In genomic region chr9:29457976-29458572, GRCm38 (mm10) we compare ENCODE assay signal across 7 mouse cellular contexts.
DNase-seq lines count a peak whose midpoint lies in the region; ATAC-seq lines count a peak whose summit lies in the region.

No protein-coding gene starts in this region.

- H3K4me3 ChIP-seq in intestine, embryonic 14.5 days (ENCODE audit: low read depth, low read length) = no peak overlapping the region
- H3K4me3 ChIP-seq in midbrain, embryonic 13.5 days (replicated peaks) = no peak overlapping the region

- no peaks in the 10 kb centered on the region for H3K36me3 ChIP-seq in intestine, embryonic 14.5 days (ENCODE audit: control insufficient read depth, insufficient read depth, low read length)
- H3K36me3 ChIP-seq in midbrain, embryonic 13.5 days = no peaks in the 10 kb centered on the region

- H3K4me2 ChIP-seq in intestine, embryonic 14.5 days (ENCODE audit: low read length) = no peak overlapping the region; the same call in 1 of the 2 replicates
- H3K4me2 ChIP-seq in midbrain, embryonic 13.5 days (replicated peaks) = no peak overlapping the region

- peak; percentile 75 for DNase-seq in adrenal gland, postnatal 10 days
- DNase-seq in cerebellum, postnatal 14 days = peak; percentile 91
- peak; percentile 62 to 68 for DNase-seq in frontal cortex, postnatal 25 days (ENCODE audit: low spot score in 2 of 2)
- peak; percentile 85 for DNase-seq in intestine, embryonic 14.5 days (ENCODE audit: low spot score)
- peak; percentile 79 to 80 for DNase-seq in left cerebral cortex, adult 18-20 months (ENCODE audit: low spot score in 2 of 2)
- peak; percentile 61 for DNase-seq in telencephalon, adult 2 months (ENCODE audit: low read depth, low spot score)

- no peak; the same call in 1 of the 2 replicates for ATAC-seq in intestine, embryonic 14.5 days (replicated peaks; ENCODE audit: low FRiP score, low TSS enrichment, low read depth)
- peak; percentile 75 for ATAC-seq in midbrain, embryonic 13.5 days

- no peak overlapping the region for H3K9ac ChIP-seq in intestine, embryonic 14.5 days (ENCODE audit: low read length)
- no peak overlapping the region for H3K9ac ChIP-seq in midbrain, embryonic 13.5 days (replicated peaks)

- H3K4me1 ChIP-seq in intestine, embryonic 14.5 days (replicated peaks; ENCODE audit: control insufficient read depth, insufficient read depth, low read length) = 0 out of 2 replicates have a peak, but pooled peaks cover 3% of the 10 kb centered on the region
- H3K4me1 ChIP-seq in midbrain, embryonic 13.5 days (replicated peaks) = peaks cover 7% of the 10 kb centered on the region; the same call in 1 of the 2 replicates

- H3K27ac ChIP-seq in intestine, embryonic 14.5 days (ENCODE audit: low read depth) = no peak overlapping the region
- no peak overlapping the region for H3K27ac ChIP-seq in midbrain, embryonic 13.5 days

- WGBS in intestine, embryonic 14.5 days = 9% methylated on average over 5 of the region's 5 CpGs
- 8% methylated on average over 5 of the region's 5 CpGs for WGBS in midbrain, embryonic 13.5 days

- H3K27me3 ChIP-seq in intestine, embryonic 14.5 days (replicated peaks; ENCODE audit: control insufficient read depth, insufficient read depth, low read length) = no peaks in the 10 kb centered on the region
- peaks cover 3% of the 10 kb centered on the region; the same call in 1 of the 2 replicates for H3K27me3 ChIP-seq in midbrain, embryonic 13.5 days

- no peaks in the 10 kb centered on the region for H3K9me3 ChIP-seq in intestine, embryonic 14.5 days (ENCODE audit: control insufficient read depth, low read length)
- no peaks in the 10 kb centered on the region for H3K9me3 ChIP-seq in midbrain, embryonic 13.5 days
